Mouse (Mus musculus) cortical plate, adult 2 months (tissue): ENCODE data around the gene Cdh5.

Experiments used
- CTCF ChIP-seq: fragments of 200-500 bp; IDR thresholded peaks from 2 replicates; pipeline ENCODE4 v1.5.1; 2011; ENCODE audit warnings: mild to moderate bottlenecking, control low read depth, low read length; ENCODE audit not compliant: insufficient read depth; ENCODE audit errors: extremely low read depth
- POLR2A ChIP-seq: fragments of 200-500 bp; IDR thresholded peaks from 2 replicates; pipeline ENCODE4 v1.6.1; 2011; ENCODE audit warnings: mild to moderate bottlenecking, low read length, control low read depth; ENCODE audit not compliant: insufficient read depth; ENCODE audit errors: extremely low read depth

DNA sequence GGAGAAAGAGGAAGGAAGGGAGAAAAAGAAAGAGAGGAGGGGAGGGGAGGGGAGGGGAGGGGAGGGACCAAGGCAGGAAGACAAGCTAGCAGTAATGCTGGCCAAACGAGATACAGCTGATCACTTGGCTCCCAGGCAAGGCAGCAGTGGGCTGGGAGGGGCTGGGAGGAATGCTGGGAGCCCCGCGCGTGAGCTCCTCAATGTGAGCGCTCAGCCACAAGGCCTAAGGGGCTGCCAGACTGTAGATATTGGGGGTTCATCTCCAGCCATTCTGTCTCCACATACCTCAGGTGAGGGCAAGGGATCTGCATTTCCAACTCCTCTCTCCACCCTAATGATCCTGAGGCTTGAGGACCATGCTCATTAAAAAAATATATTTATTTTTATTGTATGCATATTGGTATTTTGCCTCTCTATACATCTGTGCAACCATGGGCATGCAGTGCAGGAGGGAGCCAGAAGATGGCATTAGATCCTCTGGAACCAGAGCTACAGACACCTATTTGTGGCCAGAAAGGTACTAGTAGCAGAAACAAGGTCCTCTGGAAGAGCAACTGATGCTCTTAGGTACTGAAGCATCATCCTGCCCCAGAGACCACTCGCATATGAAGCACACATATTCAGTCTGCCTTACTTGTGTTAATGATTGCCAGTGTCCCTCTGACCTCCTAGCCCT lies 2.6 kb upstream of the Cdh5 start:
- TF ChIP-seq POLR2A: no peak
- TF ChIP-seq CTCF: peak; percentile 78
